Mouse (Mus musculus) hindbrain, embryonic 11.5 days (tissue): Measurements from ENCODE around the gene Chn2. TPM values are rescaled to one million over a fixed set of nuclear protein-coding genes. Genes with fewer than 3 reads are reported as not detected.
"Not testable (repeated sequence)": the region's sequence is repeated elsewhere in the genome, so short reads cannot be mapped to it uniquely, and the experiment has no call there.

Experiments used
- ATAC-seq: fragments of 200-750 bp; cut with Nextera tagmentation; 2 replicates; pipeline ENCODE4 v1.8.0; 2017; ENCODE audit warnings: mild to moderate bottlenecking, moderate TSS enrichment, moderate library complexity; ENCODE audit not compliant: low FRiP score
- DNase-seq: peaks from one replicate; pipeline ENCODE4 v3.0.0-alpha.2; 2015; ENCODE audit warnings: low spot score
- H3K27ac ChIP-seq: fragments of 300-500 bp; sonication (generic); 2 replicates; pipeline ENCODE4 v1.5.1; 2014; ENCODE audit warnings: mild to moderate bottlenecking, low read depth, low read length
- H3K27me3 ChIP-seq: fragments of 300-500 bp; sonication (generic); 2 replicates; pipeline ENCODE4 v1.6.1; 2014; ENCODE audit warnings: mild to moderate bottlenecking, low read length, moderate library complexity, mixed read lengths; ENCODE audit not compliant: control insufficient read depth, insufficient read depth
- H3K36me3 ChIP-seq: fragments of 300-500 bp; sonication (generic); 2 replicates; pipeline ENCODE4 v1.6.1; 2014; ENCODE audit warnings: mild to moderate bottlenecking, low read length, moderate library complexity, mixed read lengths; ENCODE audit not compliant: control insufficient read depth, insufficient read depth
- H3K4me1 ChIP-seq: fragments of 300-500 bp; sonication (generic); replicated peaks from 2 replicates; pipeline ENCODE4 v1.6.1; 2014; ENCODE audit warnings: low read length, mixed read lengths; ENCODE audit not compliant: control insufficient read depth, insufficient read depth
- H3K4me2 ChIP-seq: fragments of 300-500 bp; sonication (generic); replicated peaks from 2 replicates; pipeline ENCODE4 v1.6.1; 2014; ENCODE audit warnings: mild to moderate bottlenecking, low read depth, low read length
- H3K4me3 ChIP-seq: fragments of 300-500 bp; sonication (generic); 2 replicates; pipeline ENCODE4 v1.5.1; 2014; ENCODE audit warnings: low read depth, low read length
- H3K9ac ChIP-seq: fragments of 300-500 bp; sonication (generic); 2 replicates; pipeline ENCODE4 v1.6.1; 2014; ENCODE audit warnings: low read depth, low read length
- H3K9me3 ChIP-seq: fragments of 300-500 bp; sonication (generic); 2 replicates; pipeline ENCODE4 v1.6.1; 2016; ENCODE audit warnings: low read length; ENCODE audit not compliant: control insufficient read depth
- WGBS: fragments of 180-500 bp; shearing (Covaris S2); extraction: QIAGEN DNeasy Blood & Tissue Kit; methylation state at CpG from one replicate; pipeline ENCODE4 v1.1.7; 2014; 5-methylcytosine and 5-hydroxymethylcytosine counted together
- polyA plus RNA-seq: library from polyadenylated mRNA; unstranded; fragments of >200 nt; fragmentation: Nextera tagmentation; extraction: Ambion mirVana; gene quantifications from 2 replicates; pipeline ENCODE4 v1.2.1, GENCODE M21; 2014

Chn2 gene
- polyA plus RNA-seq, 1 experiment from 2014 or later = 14.4 TPM

DNA sequence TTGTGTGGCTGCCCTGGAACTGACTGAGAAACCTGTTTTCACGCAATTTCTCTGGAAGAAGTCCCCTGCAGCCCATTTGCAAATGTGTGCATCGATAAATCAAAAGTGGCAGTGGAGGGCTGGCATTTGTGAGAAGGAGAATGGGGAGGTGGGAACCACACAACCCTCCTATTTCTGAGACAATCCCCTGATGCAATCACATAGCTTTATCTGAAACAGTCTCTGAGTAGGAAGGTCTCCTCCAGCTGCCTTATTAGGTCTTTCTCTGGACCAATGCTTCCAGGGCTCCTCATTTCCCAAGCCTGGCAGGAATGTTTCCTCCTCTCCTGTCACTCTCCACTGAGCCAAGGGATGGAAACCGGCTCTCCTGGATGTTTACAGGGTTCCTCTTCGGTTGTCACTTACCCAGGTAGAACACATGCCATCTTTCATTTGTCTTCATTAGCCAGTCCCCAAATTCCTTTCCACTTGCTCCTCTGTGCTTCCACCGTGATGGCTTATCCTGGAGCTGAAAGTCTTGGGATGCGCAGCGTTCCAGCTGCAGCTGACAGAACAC is 127.7 kb downstream of the Chn2 start:
- H3K36me3 ChIP-seq = no peaks in the 10 kb centered on the region
- no peak for DNase-seq
- WGBS = 79% methylated on average over 7 of the region's 7 CpGs

DNA sequence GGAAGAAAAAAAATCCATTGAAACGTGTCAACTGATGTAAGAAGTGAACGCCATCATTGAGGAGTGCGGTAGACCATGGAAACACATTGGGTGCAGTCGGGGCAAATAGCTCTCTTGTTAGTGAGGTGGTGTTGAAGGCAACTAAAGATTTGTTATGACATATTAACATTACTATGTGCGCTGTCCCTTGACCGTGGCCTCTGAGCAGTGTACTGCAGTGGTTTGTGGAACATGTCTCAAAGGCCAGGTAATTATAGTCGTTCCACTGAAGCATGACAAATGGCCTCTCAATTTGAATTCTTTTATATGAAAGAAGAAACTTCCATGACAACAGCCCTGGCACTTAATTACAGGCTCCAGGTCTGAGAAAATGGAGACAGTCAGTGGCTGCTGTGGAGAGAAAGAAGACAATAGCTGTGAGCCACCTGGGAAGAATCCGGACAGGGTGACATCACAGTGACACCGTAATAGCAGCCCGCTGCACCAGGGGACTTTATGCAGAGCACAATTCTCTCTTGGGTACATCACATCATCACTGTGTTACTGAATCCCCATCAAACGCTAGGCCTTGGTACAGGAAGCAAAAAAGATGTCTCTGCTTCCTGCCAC is 131.0 kb downstream of the Chn2 start:
- H3K9me3 ChIP-seq = no peaks in the 10 kb centered on the region
- H3K9ac ChIP-seq = no peak overlapping the region
- no peaks in the 10 kb centered on the region for H3K4me1 ChIP-seq
- ATAC-seq (0 out of 2 replicates have a peak, but pooled peaks have one; percentile 33), DNase-seq (no peak)
- 70% methylated on average over 11 of the region's 11 CpGs for WGBS
- no peak overlapping the region for H3K4me2 ChIP-seq
- H3K27me3 ChIP-seq = no peaks in the 10 kb centered on the region
- H3K36me3 ChIP-seq = no peaks in the 10 kb centered on the region
- H3K27ac ChIP-seq = no peak overlapping the region
- H3K4me3 ChIP-seq = no peak overlapping the region

More for the DNA sequence above, 127.7 kb downstream of the Chn2 start:
- ATAC-seq = no peak
- Histone ChIP-seq H3K4me1 (no peaks in the 10 kb centered on the region), H3K4me2 (no peak overlapping the region), H3K27ac (no peak overlapping the region), H3K4me3 (no peak overlapping the region), H3K27me3 (no peaks in the 10 kb centered on the region), H3K9ac (no peak overlapping the region), H3K9me3 (no peaks in the 10 kb centered on the region)

DNA sequence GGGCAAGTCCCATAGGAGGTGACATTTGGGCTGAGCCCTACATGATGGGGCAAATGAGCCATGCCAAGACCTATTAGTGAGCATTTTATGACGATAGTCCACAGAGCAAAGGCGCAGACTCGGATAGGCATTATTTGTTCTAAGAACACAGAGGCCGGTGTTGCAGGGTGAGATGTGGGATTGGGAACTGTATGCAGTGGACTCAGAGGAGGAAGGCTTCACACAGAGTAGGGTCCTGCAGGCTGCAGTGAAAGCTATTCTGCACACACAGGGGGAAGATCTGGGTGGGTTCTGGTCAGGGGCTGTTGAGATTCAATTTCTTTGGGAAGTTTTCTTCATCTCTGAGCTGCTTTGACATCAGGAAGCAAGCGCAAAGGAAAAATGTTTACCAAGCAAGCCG is 132.0 kb downstream of the Chn2 start:
- 80% methylated on average over 6 of the region's 6 CpGs for WGBS
- DNase-seq = no peak
- no peak overlapping the region for H3K4me2 ChIP-seq

DNA sequence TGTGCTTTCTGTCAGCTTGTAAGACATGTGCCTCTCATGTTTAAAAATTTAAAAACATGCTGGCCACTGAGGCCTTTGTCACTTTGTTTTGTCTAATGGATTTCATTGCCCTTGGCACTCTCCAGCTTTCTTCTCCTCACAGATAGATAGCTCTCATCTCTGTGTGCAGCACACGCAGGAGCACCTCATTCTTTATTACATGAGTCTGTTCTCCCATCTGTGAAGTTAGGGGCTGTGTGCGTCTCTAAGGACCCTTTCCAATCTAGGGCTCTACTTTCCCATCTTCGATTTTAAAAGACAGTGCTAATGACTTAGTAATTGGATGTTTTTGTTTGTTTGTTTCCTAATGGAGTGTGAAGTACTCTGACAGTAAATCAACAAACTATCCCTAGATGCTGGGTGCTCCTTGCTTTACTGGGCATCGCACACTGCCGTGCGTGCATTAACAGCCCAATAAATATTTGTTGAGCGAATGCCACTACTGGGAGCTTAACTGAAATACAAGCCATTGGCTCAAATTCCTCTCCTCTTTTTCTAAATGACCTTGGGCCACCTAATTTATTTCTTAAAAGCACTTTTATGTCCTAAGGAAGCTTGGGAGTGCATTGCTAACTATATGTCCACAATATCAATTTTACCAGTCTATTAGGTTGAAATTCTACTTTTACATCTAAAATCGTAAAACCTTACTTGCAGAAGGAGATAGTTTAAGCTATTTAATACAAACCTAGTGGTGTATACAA is 136.3 kb downstream of the Chn2 start:
- H3K4me3 ChIP-seq = no peak overlapping the region
- H3K9me3 ChIP-seq = no peaks in the 10 kb centered on the region
- no peak overlapping the region for H3K4me2 ChIP-seq
- DNase-seq (no peak), ATAC-seq (no peak)
- WGBS = 80% methylated on average over 8 of the region's 8 CpGs
- no peaks in the 10 kb centered on the region for H3K36me3 ChIP-seq
- H3K9ac ChIP-seq = no peak overlapping the region
- H3K4me1 ChIP-seq = no peaks in the 10 kb centered on the region
- H3K27me3 ChIP-seq = no peaks in the 10 kb centered on the region
- H3K27ac ChIP-seq = no peak overlapping the region

More for the DNA sequence above, 132.0 kb downstream of the Chn2 start:
- no peak for ATAC-seq
- H3K27ac ChIP-seq = no peak overlapping the region
- H3K36me3 ChIP-seq = no peaks in the 10 kb centered on the region
- no peak overlapping the region for H3K9ac ChIP-seq
- no peaks in the 10 kb centered on the region for H3K9me3 ChIP-seq
- H3K4me3 ChIP-seq = no peak overlapping the region
- H3K27me3 ChIP-seq = no peaks in the 10 kb centered on the region
- no peaks in the 10 kb centered on the region for H3K4me1 ChIP-seq

DNA sequence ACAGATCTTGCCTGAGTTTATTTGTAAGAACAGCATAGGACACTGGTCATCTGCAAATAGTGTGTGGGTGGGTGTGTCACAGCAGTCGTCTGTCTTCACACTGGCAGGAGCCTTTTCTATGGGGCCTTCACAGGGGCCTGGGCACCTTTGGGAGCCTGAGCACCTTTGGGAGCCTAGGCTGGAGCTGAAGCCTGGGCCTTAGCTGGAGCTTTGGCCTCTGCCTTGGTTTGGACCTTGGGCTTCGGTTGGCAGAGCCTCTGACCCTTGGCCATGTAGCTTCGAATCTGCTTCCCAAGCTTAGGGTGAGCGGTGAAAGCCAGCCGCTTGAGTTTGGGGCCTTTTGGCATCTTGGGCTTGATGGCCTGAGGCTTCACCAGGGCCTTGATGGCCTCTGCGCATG is 137.7 kb downstream of the Chn2 start:
- H3K4me1 ChIP-seq, H3K9me3 ChIP-seq, ATAC-seq, H3K27ac ChIP-seq, H3K36me3 ChIP-seq, DNase-seq, H3K4me3 ChIP-seq, H3K9ac ChIP-seq, H3K27me3 ChIP-seq, H3K4me2 ChIP-seq: not testable (repeated sequence)
- 94% methylated on average over 6 of the region's 6 CpGs for WGBS

DNA sequence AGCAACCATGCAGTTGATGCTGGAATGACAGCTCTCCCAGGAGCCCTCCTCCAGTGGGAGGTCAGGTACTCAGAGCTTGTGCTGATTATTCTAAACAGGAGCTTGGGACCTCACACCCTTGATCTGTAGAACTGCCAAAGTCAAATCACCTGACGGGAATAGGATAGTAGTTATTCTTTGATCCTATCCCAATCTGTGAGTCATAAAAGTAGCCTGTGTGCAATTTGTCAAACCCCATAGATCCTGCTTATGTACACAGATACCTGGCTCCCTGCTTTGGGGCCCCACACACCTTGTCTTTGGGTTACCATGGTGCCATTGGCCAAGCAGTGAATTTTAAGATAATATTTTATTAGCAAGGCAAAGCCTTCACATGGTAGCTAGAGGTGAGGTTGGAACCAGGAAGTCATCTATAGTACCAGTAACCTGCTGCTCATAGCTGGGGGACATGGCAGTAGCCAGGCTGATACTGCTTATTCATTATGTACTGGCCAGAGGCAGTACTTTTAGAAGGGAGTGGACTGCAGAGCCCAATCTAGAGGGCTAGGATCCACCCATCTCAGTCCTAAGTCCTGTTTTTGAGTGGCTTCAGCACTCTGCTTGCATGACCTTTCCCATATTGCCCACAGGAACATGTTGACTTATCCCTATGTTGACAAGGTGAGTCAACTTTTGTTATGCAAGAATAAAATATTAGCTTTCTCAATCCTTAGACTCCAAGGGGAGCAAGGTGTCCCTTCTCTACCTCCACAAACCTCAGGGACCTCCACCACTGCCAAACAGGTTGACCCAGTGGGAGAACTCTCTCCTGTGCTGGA is 139.9 kb downstream of the Chn2 start:
- no peak for ATAC-seq
- DNase-seq = no peak

DNA sequence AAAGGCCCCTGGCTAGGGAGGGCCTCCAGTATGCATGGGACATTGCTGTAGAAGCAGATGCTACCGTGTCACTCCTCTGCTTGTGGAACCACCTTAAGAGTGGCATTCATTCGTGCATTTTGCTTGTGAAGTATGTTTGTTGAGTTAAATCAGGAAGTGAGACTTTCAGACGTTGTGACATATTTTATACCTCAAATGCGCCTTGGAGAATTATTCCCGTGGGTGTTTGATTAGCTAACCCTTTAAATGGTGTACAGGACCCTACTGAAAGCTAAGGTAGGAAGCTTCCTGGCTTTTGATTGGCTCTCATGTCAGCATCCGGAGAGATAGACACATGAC is 140.5 kb downstream of the Chn2 start:
- no peaks in the 10 kb centered on the region for H3K36me3 ChIP-seq

More for the DNA sequence above, 139.9 kb downstream of the Chn2 start:
- H3K4me2 ChIP-seq = no peak overlapping the region
- 0 out of 2 replicates have a peak, but pooled peaks cover 3% of the 10 kb centered on the region for H3K4me1 ChIP-seq
- H3K27me3 ChIP-seq = no peaks in the 10 kb centered on the region
- no peaks in the 10 kb centered on the region for H3K36me3 ChIP-seq
- no peak overlapping the region for H3K9ac ChIP-seq
- no peak overlapping the region for H3K27ac ChIP-seq
- WGBS = 81% methylated on average over 1 of the region's 1 CpGs
- H3K4me3 ChIP-seq = no peak overlapping the region
- no peaks in the 10 kb centered on the region for H3K9me3 ChIP-seq

DNA sequence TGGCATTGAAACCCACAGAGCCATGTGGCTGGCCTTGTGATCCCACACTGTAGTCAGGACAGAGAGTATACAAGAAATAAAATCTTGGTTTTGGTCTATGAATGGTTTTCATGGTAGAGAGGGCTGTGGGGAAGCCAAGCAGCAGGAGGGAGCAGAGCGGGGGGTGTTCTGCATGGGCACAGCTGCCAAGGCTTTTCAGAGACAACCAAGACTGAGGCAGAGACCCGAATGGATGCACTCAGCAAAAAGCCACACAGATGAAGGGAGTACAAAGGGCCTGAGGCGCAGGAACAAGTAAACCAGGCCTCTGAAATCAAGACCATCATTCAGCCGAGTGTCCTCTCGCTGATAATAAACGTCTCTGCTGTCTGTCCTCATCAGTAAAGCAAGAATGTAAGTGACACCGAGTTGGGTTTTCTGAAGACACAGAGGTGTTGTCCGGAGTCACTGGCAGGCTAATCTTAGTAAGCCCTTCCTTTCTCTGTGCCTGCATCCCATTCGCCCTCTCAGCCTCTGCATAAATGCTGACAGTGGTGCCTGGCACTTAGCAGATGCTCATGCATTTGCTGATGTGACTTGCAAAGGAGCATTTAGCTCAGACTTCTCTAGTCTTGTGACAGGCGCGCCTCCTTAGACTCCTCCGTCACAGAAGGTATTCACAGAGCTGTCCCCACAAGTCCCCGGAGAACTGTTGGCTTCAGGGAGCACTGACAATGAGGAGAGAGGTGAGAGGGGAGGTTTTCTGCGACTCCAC is 144.6 kb downstream of the Chn2 start:
- Histone ChIP-seq H3K4me2 (no peak overlapping the region), H3K27me3 (no peaks in the 10 kb centered on the region), H3K4me1 (0 out of 2 replicates have a peak, but pooled peaks cover 3% of the 10 kb centered on the region), H3K27ac (no peak overlapping the region), H3K36me3 (no peaks in the 10 kb centered on the region), H3K9ac (no peak overlapping the region), H3K4me3 (no peak overlapping the region), H3K9me3 (no peaks in the 10 kb centered on the region)
- no peak for DNase-seq
- ATAC-seq = no peak
- 64% methylated on average over 14 of the region's 14 CpGs for WGBS

More for the DNA sequence above, 140.5 kb downstream of the Chn2 start:
- H3K4me2 ChIP-seq = no peak overlapping the region
- H3K9ac ChIP-seq = no peak overlapping the region
- no peaks in the 10 kb centered on the region for H3K27me3 ChIP-seq
- no peak overlapping the region for H3K27ac ChIP-seq
- no peak overlapping the region for H3K4me3 ChIP-seq
- WGBS = 90% methylated on average over 6 of the region's 6 CpGs
- 0 out of 2 replicates have a peak, but pooled peaks cover 3% of the 10 kb centered on the region for H3K4me1 ChIP-seq
- DNase-seq (no peak), ATAC-seq (no peak)
- H3K9me3 ChIP-seq = no peaks in the 10 kb centered on the region
